Mouse (Mus musculus) limb, embryonic 14.5 days (tissue): Measurements from ENCODE around the gene Ltc4s. TPM values are rescaled to one million over a fixed set of nuclear protein-coding genes. Genes with fewer than 3 reads are reported as not detected.

Experiments
- ATAC-seq: fragments of 200-750 bp; cut with Nextera tagmentation; 2 replicates; pipeline ENCODE4 v1.8.0; 2017; ENCODE audit warnings: low read depth, moderate number of reproducible peaks, moderate TSS enrichment; ENCODE audit not compliant: low FRiP score
- DNase-seq: peaks from one replicate; pipeline ENCODE4 v3.0.0-alpha.2; 2015; ENCODE audit warnings: low spot score
- H3K27ac ChIP-seq: fragments of 300-500 bp; sonication (generic); replicated peaks from 2 replicates; pipeline ENCODE4 v1.5.1; 2014; ENCODE audit warnings: low read depth, mild to moderate bottlenecking, low read length, moderate library complexity, mixed read lengths
- H3K27me3 ChIP-seq: fragments of 300-500 bp; sonication (generic); 2 replicates; pipeline ENCODE4 v1.6.1; 2014; ENCODE audit warnings: low read length, mixed read lengths; ENCODE audit not compliant: control insufficient read depth, insufficient read depth
- H3K36me3 ChIP-seq: fragments of 300-500 bp; sonication (generic); 2 replicates; pipeline ENCODE4 v1.6.1; 2014; ENCODE audit warnings: mild to moderate bottlenecking, low read length, moderate library complexity, mixed read lengths; ENCODE audit not compliant: control insufficient read depth, insufficient read depth
- H3K4me1 ChIP-seq: fragments of 300-500 bp; sonication (generic); 2 replicates; pipeline ENCODE4 v1.6.1; 2014; ENCODE audit warnings: antibody characterized with exemption, low read length, mixed read lengths; ENCODE audit not compliant: control insufficient read depth, insufficient read depth
- H3K4me2 ChIP-seq: fragments of 300-500 bp; sonication (generic); replicated peaks from 2 replicates; pipeline ENCODE4 v1.6.1; 2014; ENCODE audit warnings: low read depth, mild to moderate bottlenecking, low read length, moderate library complexity; ENCODE audit not compliant: severe bottlenecking
- H3K4me3 ChIP-seq: fragments of 300-500 bp; sonication (generic); replicated peaks from 2 replicates; pipeline ENCODE4 v1.5.1; 2014; ENCODE audit warnings: low read length
- H3K9ac ChIP-seq: fragments of 300-500 bp; sonication (generic); 2 replicates; pipeline ENCODE4 v1.6.1; 2014; ENCODE audit warnings: mild to moderate bottlenecking, low read depth, low read length, moderate library complexity; ENCODE audit not compliant: severe bottlenecking
- H3K9me3 ChIP-seq: fragments of 300-500 bp; sonication (generic); 2 replicates; pipeline ENCODE4 v1.6.1; 2016; ENCODE audit warnings: low read length; ENCODE audit not compliant: control insufficient read depth
- POLR2A ChIP-seq: fragments of 200-500 bp; IDR thresholded peaks from 2 replicates; pipeline ENCODE4 v1.8.0; 2012; ENCODE audit warnings: inconsistent platforms, mild to moderate bottlenecking, moderate library complexity, borderline replicate concordance; ENCODE audit not compliant: insufficient read depth, insufficient read length; ENCODE audit errors: extremely low read depth
- WGBS: fragments of 180-500 bp; shearing (Covaris S2); extraction: QIAGEN DNeasy Blood & Tissue Kit; methylation state at CpG from one replicate; pipeline ENCODE4 v1.1.7; 2014; 5-methylcytosine and 5-hydroxymethylcytosine counted together
- polyA plus RNA-seq, 2 experiments: library from polyadenylated mRNA; depleted of rRNA in 1 of 2; stranded (reverse) in 1 of 2; unstranded in 1 of 2; fragments of >200 nt; fragmentation: Nextera tagmentation in 1 of 2; extraction: Ambion mirVana in 1 of 2; gene quantifications; 2 replicates each; pipeline versions ENCODE4 v1.2.1 to v1.2.3; 2012 to 2014

Gene Ltc4s
- polyA plus RNA-seq (2012; rRNA removed) (4.0 and 7.1 TPM in 2 replicates), polyA plus RNA-seq (2014; fragmentation: Nextera tagmentation; extraction: Ambion mirVana) (2.5 and 3.9 TPM in 2 replicates)

GRCm38 (mm10) chr11:50238324-50238723 is at the start of gene Ltc4s:
Gene Ltc4s, minus strand, starts transcription at chr11:50238616.
- 46% methylated on average over 10 of the region's 10 CpGs for WGBS
- peaks cover 16% of the 10 kb centered on the region for H3K27me3 ChIP-seq
- no peak for ATAC-seq

GRCm38 (mm10) chr11:50286428-50286827 is 48.0 kb upstream of the Ltc4s start:
- H3K9me3 ChIP-seq = no peaks in the 10 kb centered on the region
- no peak overlapping the region for H3K4me3 ChIP-seq
- H3K27ac ChIP-seq = no peak overlapping the region
- no peak overlapping the region for H3K4me2 ChIP-seq
- H3K9ac ChIP-seq = no peak overlapping the region
- no peak for DNase-seq
- no peaks in the 10 kb centered on the region for H3K27me3 ChIP-seq
- no peak for ATAC-seq
- WGBS = 85% methylated on average over 1 of the region's 1 CpGs
- H3K4me1 ChIP-seq = peaks cover 10% of the 10 kb centered on the region; the same call in 1 of the 2 replicates
- H3K36me3 ChIP-seq = peaks cover 21% of the 10 kb centered on the region
- TF ChIP-seq POLR2A = no peak

More at GRCm38 (mm10) chr11:50238324-50238723, at the start of gene Ltc4s:
- no peaks in the 10 kb centered on the region for H3K9me3 ChIP-seq
- peak within 1 kb of the TSS; percentile 62 for H3K4me3 ChIP-seq
- no peak within 1 kb of the TSS for H3K27ac ChIP-seq
- DNase-seq = no peak
- H3K36me3 ChIP-seq = peaks cover 19% of the 10 kb centered on the region
- TF ChIP-seq POLR2A = no peak
- H3K9ac ChIP-seq = no peak within 1 kb of the TSS
- peak within 1 kb of the TSS; percentile 95 for H3K4me2 ChIP-seq
- peaks cover 5% of the 10 kb centered on the region for H3K4me1 ChIP-seq

- H3K9me3 ChIP-seq = no peaks in the 10 kb centered on the region
- H3K4me1 ChIP-seq = peaks cover 10% of the 10 kb centered on the region; the same call in 1 of the 2 replicates
- peaks cover 28% of the 10 kb centered on the region for H3K36me3 ChIP-seq
- ATAC-seq = no peak
- H3K4me2 ChIP-seq = no peak overlapping the region
- H3K9ac ChIP-seq = no peak overlapping the region
- no peak overlapping the region for H3K4me3 ChIP-seq
- H3K27me3 ChIP-seq = no peaks in the 10 kb centered on the region
- H3K27ac ChIP-seq = no peak overlapping the region
- TF ChIP-seq POLR2A = no peak
- WGBS = 96% methylated on average over 7 of the region's 7 CpGs
- DNase-seq = no peak
These were observed 47.3 kb upstream of the Ltc4s start for GRCm38 (mm10) chr11:50285696-50286095.

GRCm38 (mm10) chr11:50285263-50285662 is 46.8 kb upstream of the Ltc4s start:
- Histone ChIP-seq H3K27me3 (no peaks in the 10 kb centered on the region), H3K27ac (no peak overlapping the region), H3K9me3 (no peaks in the 10 kb centered on the region), H3K4me1 (peaks cover 10% of the 10 kb centered on the region; the same call in 1 of the 2 replicates), H3K4me3 (no peak overlapping the region), H3K9ac (no peak overlapping the region), H3K36me3 (peaks cover 30% of the 10 kb centered on the region), H3K4me2 (no peak overlapping the region)
- ATAC-seq = no peak
- no peak for TF ChIP-seq POLR2A
- WGBS = 87% methylated on average over 5 of the region's 5 CpGs
- DNase-seq = no peak

GRCm38 (mm10) chr11:50280053-50280452 is 41.6 kb upstream of the Ltc4s start:
- H3K9ac ChIP-seq = no peak overlapping the region
- no peak for ATAC-seq

More at GRCm38 (mm10) chr11:50280053-50280452, 41.6 kb upstream of the Ltc4s start:
- no peak for DNase-seq
- H3K9me3 ChIP-seq = no peaks in the 10 kb centered on the region
- TF ChIP-seq POLR2A = no peak
- H3K4me3 ChIP-seq = no peak overlapping the region
- H3K36me3 ChIP-seq = peaks cover 10% of the 10 kb centered on the region
- no peak overlapping the region for H3K27ac ChIP-seq
- H3K4me1 ChIP-seq = no peaks in the 10 kb centered on the region
- no peaks in the 10 kb centered on the region for H3K27me3 ChIP-seq
- no peak overlapping the region for H3K4me2 ChIP-seq
- WGBS = 92% methylated on average over 1 of the region's 1 CpGs
